Mouse (Mus musculus) forebrain, embryonic 14.5 days (tissue): ENCODE measurements around the gene Prx. TPM values are rescaled to one million over a fixed set of nuclear protein-coding genes. Genes with fewer than 3 reads are reported as not detected.

Source experiments
- ATAC-seq: fragments of 200-750 bp; cut with Nextera tagmentation; 2 replicates; pipeline ENCODE4 v1.8.0; 2017; ENCODE audit warnings: mild to moderate bottlenecking, moderate library complexity
- DNase-seq: peaks from one replicate; pipeline ENCODE4 v3.0.0-alpha.2; 2015; ENCODE audit warnings: low spot score
- H3K27ac ChIP-seq: fragments of 300-500 bp; sonication (generic); 2 replicates; pipeline ENCODE4 v1.5.1; 2014; ENCODE audit warnings: low read depth, mild to moderate bottlenecking, control low read depth, low read length, moderate library complexity
- H3K27me3 ChIP-seq: fragments of 300-500 bp; sonication (generic); replicated peaks from 2 replicates; pipeline ENCODE4 v1.6.1; 2014; ENCODE audit warnings: low read length, control low read depth, mixed read lengths; ENCODE audit not compliant: control insufficient read depth, insufficient read depth
- H3K36me3 ChIP-seq: fragments of 300-500 bp; sonication (generic); 2 replicates; pipeline ENCODE4 v1.6.1; 2014; ENCODE audit warnings: low read length, control low read depth; ENCODE audit not compliant: control insufficient read depth, insufficient read depth
- H3K4me1 ChIP-seq: fragments of 300-500 bp; sonication (generic); 2 replicates; pipeline ENCODE4 v1.6.1; 2014; ENCODE audit warnings: antibody characterized with exemption, low read length, control low read depth; ENCODE audit not compliant: control insufficient read depth, insufficient read depth
- H3K4me2 ChIP-seq: fragments of 300-500 bp; sonication (generic); 2 replicates; pipeline ENCODE4 v1.6.1; 2014; ENCODE audit warnings: mild to moderate bottlenecking, control low read depth, low read length
- H3K4me3 ChIP-seq: fragments of 300-500 bp; sonication (generic); 2 replicates; pipeline ENCODE4 v1.5.1; 2014; ENCODE audit warnings: low read depth, low read length, control low read depth
- H3K9ac ChIP-seq: fragments of 300-500 bp; sonication (generic); 2 replicates; pipeline ENCODE4 v1.6.1; 2014; ENCODE audit warnings: mild to moderate bottlenecking, low read length, control low read depth, moderate library complexity
- H3K9me3 ChIP-seq: fragments of 300-500 bp; sonication (generic); replicated peaks from 2 replicates; pipeline ENCODE4 v1.6.1; 2016; ENCODE audit warnings: low read length, control low read depth, mixed read lengths; ENCODE audit not compliant: control insufficient read depth
- WGBS: fragments of 180-500 bp; shearing (Covaris S2); extraction: QIAGEN DNeasy Blood & Tissue Kit; methylation state at CpG from one replicate; pipeline ENCODE4 v1.1.7; 2014; 5-methylcytosine and 5-hydroxymethylcytosine counted together
- polyA plus RNA-seq: library from polyadenylated mRNA; unstranded; fragments of >200 nt; fragmentation: Nextera tagmentation; extraction: Ambion mirVana; gene quantifications from 2 replicates; pipeline ENCODE4 v1.2.1, GENCODE M21; 2014

Prx gene
- polyA plus RNA-seq, 1 experiment from 2014 or later, result 0.55 TPM

DNA sequence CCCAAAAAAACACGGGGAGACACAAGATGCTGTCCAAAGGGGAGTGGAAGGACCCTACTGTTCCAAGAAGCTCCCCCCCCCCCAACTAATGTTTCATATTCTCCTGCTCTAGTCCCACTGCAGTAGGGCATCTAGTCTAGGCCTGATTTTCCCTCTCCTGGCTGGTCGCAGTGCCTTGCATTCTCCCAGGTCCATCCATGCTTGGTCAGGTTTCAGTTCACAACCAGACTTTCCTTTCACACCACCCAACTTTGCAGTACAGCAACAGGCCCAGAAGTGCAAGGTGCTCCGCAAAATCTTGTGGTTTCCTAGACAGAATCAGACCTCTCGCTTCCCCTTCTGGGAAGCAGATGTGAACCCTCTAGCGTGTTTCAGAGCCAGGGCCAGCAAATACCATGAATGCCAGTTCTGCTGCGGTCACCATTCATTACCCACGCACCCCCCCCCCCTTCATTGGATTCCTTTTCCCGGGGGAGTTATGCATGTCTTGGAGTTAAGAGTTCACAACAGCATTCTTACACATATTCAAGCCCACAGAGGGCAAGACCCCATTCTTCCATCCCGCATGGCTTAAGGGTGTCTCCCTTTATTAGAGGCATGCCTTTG lies 7.7 kb downstream of the Prx start:
- H3K9ac ChIP-seq, result no peak overlapping the region
- 51% methylated on average over 9 of the region's 9 CpGs for WGBS
- no peak for DNase-seq

GRCm38 (mm10) chr7:27507711-27508647 lies 8.9 kb downstream of the Prx start:
- WGBS, result under 1% methylated on average over 54 of the region's 54 CpGs

More for the DNA sequence above, 7.7 kb downstream of the Prx start:
- H3K27ac ChIP-seq, result no peak overlapping the region
- no peaks in the 10 kb centered on the region for H3K9me3 ChIP-seq
- no peaks in the 10 kb centered on the region for H3K27me3 ChIP-seq
- no peak overlapping the region for H3K4me3 ChIP-seq
- peak overlapping the region; percentile 63 for H3K4me2 ChIP-seq
- H3K4me1 ChIP-seq, result peaks cover 5% of the 10 kb centered on the region; the same call in 1 of the 2 replicates
- H3K36me3 ChIP-seq, result no peaks in the 10 kb centered on the region
- no peak for ATAC-seq

GRCm38 (mm10) chr7:27508648-27509005 lies 9.5 kb downstream of the Prx start:
- Histone ChIP-seq H3K4me2 (peak overlapping the region; percentile 63), H3K27ac (peak overlapping the region; percentile 92; the same call in 1 of the 2 replicates), H3K36me3 (no peaks in the 10 kb centered on the region), H3K9ac (no peak overlapping the region), H3K4me1 (peaks cover 5% of the 10 kb centered on the region; the same call in 1 of the 2 replicates), H3K27me3 (no peaks in the 10 kb centered on the region), H3K4me3 (peak overlapping the region; percentile 47; the same call in 1 of the 2 replicates), H3K9me3 (no peaks in the 10 kb centered on the region)
- peak; percentile 30 for ATAC-seq
- 25% methylated on average over 6 of the region's 6 CpGs for WGBS
- DNase-seq, result peak; percentile 68

More at GRCm38 (mm10) chr7:27507711-27508647, 8.9 kb downstream of the Prx start:
- DNase-seq, result peak; percentile 96
- peak; percentile 93 for ATAC-seq
- Histone ChIP-seq H3K36me3 (no peaks in the 10 kb centered on the region), H3K9ac (peak overlapping the region; percentile 66), H3K9me3 (no peaks in the 10 kb centered on the region), H3K27ac (peak overlapping the region; percentile 92), H3K4me1 (peaks cover 5% of the 10 kb centered on the region; the same call in 1 of the 2 replicates), H3K4me3 (peak overlapping the region; percentile 47), H3K27me3 (no peaks in the 10 kb centered on the region), H3K4me2 (peak overlapping the region; percentile 63)

DNA sequence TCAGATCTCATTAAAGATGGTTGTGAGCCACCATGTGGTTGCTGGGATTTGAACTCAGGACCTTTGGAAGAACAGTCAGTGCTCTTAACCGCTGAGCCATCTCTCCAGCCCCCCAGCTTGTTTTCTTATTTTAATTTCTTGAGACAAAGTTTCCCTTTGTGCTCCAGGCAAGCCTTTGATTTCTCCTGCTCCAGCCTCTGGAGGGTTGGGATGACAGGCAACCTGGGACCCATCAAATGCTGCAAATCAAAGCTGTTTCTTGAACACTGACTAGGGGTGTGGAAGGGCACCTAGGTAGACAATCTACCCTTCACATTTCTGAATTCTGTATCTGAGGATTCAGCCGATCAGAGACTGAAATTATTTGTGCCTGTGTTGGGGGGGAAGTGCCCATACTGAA lies 11.7 kb downstream of the Prx start:
- Histone ChIP-seq H3K4me2 (no peak overlapping the region), H3K4me3 (no peak overlapping the region), H3K4me1 (peaks cover 5% of the 10 kb centered on the region; the same call in 1 of the 2 replicates), H3K9me3 (no peaks in the 10 kb centered on the region), H3K27ac (no peak overlapping the region), H3K27me3 (no peaks in the 10 kb centered on the region), H3K36me3 (no peaks in the 10 kb centered on the region), H3K9ac (no peak overlapping the region)
- no peak for ATAC-seq
- WGBS, result 87% methylated on average over 2 of the region's 2 CpGs
- no peak for DNase-seq

DNA sequence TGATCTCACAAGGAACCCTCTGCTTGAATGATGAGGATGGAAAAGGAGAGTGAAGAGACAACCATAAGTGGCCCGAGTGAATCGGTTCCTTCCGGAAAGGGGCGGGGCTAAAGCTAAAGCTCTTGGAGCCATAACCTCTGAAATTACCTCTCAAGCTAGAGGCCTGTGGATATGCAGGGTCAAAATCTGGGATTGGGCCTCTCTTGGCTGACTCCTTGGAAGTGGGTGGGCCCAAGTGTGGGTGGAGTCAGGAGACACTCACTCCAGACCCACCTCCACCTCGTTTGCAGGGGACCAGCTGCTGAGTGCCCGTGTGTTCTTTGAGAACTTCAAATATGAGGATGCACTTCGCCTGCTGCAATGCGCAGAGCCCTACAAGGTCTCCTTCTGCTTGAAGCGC lies 15.8 kb downstream of the Prx start:
- H3K9ac ChIP-seq, result no peak overlapping the region
- ATAC-seq (no peak), DNase-seq (no peak)
- WGBS, result 75% methylated on average over 9 of the region's 9 CpGs
- no peak overlapping the region for H3K4me2 ChIP-seq
- H3K4me3 ChIP-seq, result no peak overlapping the region
- no peaks in the 10 kb centered on the region for H3K9me3 ChIP-seq
- no peaks in the 10 kb centered on the region for H3K4me1 ChIP-seq
- H3K27me3 ChIP-seq, result no peaks in the 10 kb centered on the region
- no peaks in the 10 kb centered on the region for H3K36me3 ChIP-seq
- H3K27ac ChIP-seq, result no peak overlapping the region

- ATAC-seq (no peak), DNase-seq (no peak)
- no peak overlapping the region for H3K27ac ChIP-seq
- H3K27me3 ChIP-seq, result no peaks in the 10 kb centered on the region
- H3K4me3 ChIP-seq, result no peak overlapping the region
- H3K4me1 ChIP-seq, result no peaks in the 10 kb centered on the region
- no peak overlapping the region for H3K4me2 ChIP-seq
- no peak overlapping the region for H3K9ac ChIP-seq
- H3K9me3 ChIP-seq, result no peaks in the 10 kb centered on the region
- WGBS, result 85% methylated on average over 9 of the region's 9 CpGs
- H3K36me3 ChIP-seq, result no peaks in the 10 kb centered on the region
These were observed 19.2 kb downstream of the Prx start for GRCm38 (mm10) chr7:27518314-27518713.

DNA sequence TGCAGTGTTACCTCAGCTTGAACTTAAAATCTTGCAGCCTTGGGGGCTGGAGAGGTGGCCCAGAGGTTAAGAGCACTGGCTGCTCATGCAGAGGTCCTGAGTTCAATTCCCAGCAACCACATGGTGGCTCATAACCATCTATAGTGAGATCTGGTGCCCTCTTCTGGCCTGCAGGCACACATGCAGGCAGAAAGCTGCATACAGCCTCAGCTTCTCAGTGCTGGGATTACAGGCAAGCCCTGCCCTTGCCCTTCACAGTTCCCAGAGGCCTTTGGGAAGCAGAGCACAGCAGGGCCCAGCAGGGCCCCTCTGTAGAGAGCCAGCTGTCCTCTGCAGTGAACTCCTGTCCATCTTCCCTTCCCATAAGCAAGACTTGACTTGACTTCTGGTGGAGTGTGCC lies 21.0 kb downstream of the Prx start:
- no peak overlapping the region for H3K4me2 ChIP-seq
- DNase-seq, result no peak
- no peak overlapping the region for H3K27ac ChIP-seq
- H3K9me3 ChIP-seq, result no peaks in the 10 kb centered on the region
- H3K4me3 ChIP-seq, result no peak overlapping the region
- H3K36me3 ChIP-seq, result no peaks in the 10 kb centered on the region
- no peaks in the 10 kb centered on the region for H3K4me1 ChIP-seq
- H3K27me3 ChIP-seq, result no peaks in the 10 kb centered on the region
- ATAC-seq, result no peak
- no peak overlapping the region for H3K9ac ChIP-seq

DNA sequence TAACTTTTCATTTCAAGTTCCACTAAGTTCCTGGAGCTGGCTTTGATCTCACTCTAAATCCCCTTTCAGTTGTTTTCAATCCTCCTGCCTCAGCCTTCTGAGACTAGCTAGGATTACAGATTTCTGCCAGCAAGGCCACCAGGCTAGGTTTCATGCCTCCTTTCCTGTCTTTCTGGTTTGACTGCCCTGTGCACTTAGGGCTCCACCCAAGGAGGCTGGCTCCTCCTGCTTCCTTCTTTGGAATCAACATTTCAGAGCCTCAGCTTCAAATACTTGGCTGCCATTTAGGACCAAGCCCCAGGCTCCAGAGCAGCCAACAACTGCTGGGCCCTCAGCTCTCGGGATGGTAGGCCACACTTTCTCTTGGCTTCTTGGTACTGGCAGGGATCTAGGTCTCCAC lies 21.5 kb downstream of the Prx start:
- DNase-seq (no peak), ATAC-seq (no peak)
- no peaks in the 10 kb centered on the region for H3K4me1 ChIP-seq
- H3K36me3 ChIP-seq, result no peaks in the 10 kb centered on the region
- H3K9me3 ChIP-seq, result no peaks in the 10 kb centered on the region
- H3K27ac ChIP-seq, result no peak overlapping the region
- WGBS, result 84% methylated on average over 1 of the region's 1 CpGs
- H3K9ac ChIP-seq, result no peak overlapping the region
- H3K27me3 ChIP-seq, result no peaks in the 10 kb centered on the region
- H3K4me3 ChIP-seq, result no peak overlapping the region
- no peak overlapping the region for H3K4me2 ChIP-seq

DNA sequence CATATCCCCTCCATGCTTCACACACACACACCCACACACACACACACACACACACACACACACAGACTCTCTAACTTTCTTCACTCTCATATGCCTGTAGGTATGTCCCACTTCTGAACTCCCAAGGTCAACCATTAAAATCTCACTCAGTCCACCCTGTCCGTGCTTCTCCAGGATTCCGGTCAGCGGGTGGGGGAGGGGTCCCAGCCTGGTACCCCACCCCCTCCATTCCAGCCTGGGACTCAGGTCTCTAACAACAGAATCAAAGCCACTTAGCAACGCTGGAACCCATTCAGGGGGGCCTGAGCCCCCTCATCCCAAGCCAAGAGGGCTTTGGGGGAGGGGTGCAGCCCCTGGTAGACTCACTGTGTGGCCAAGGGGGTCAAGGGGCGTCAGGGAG lies 23.8 kb downstream of the Prx start, which contains the start of gene Hipk4:
Hipk4 (plus strand) TSS at position 301 of the 400 bp plus-strand sequence.
- no peaks in the 10 kb centered on the region for H3K4me1 ChIP-seq
- H3K27ac ChIP-seq, result no peak within 1 kb of the TSS
- no peak within 1 kb of the TSS for H3K4me2 ChIP-seq
- 59% methylated on average over 5 of the region's 5 CpGs for WGBS
- ATAC-seq (no peak), DNase-seq (no peak)
- no peak within 1 kb of the TSS for H3K9ac ChIP-seq
- H3K9me3 ChIP-seq, result no peaks in the 10 kb centered on the region
- H3K27me3 ChIP-seq, result no peaks in the 10 kb centered on the region
- no peaks in the 10 kb centered on the region for H3K36me3 ChIP-seq
- no peak within 1 kb of the TSS for H3K4me3 ChIP-seq
